Mouse (Mus musculus) testis, adult 2 months (tissue): Measurements from ENCODE around the gene Idh3b.

Experiments
- CTCF ChIP-seq: fragments of 200-500 bp; IDR thresholded peaks from 2 replicates; pipeline ENCODE4 v1.5.1; 2012; ENCODE audit warnings: low read depth, mild to moderate bottlenecking, inconsistent platforms, low read length, moderate library complexity; ENCODE audit not compliant: control insufficient read depth, insufficient read depth, insufficient replicate concordance
- POLR2A ChIP-seq: fragments of 200-500 bp; IDR thresholded peaks from 2 replicates; pipeline ENCODE4 v1.6.1; 2012; ENCODE audit warnings: low read depth, mild to moderate bottlenecking, inconsistent platforms, low read length, moderate library complexity; ENCODE audit not compliant: control insufficient read depth

DNA sequence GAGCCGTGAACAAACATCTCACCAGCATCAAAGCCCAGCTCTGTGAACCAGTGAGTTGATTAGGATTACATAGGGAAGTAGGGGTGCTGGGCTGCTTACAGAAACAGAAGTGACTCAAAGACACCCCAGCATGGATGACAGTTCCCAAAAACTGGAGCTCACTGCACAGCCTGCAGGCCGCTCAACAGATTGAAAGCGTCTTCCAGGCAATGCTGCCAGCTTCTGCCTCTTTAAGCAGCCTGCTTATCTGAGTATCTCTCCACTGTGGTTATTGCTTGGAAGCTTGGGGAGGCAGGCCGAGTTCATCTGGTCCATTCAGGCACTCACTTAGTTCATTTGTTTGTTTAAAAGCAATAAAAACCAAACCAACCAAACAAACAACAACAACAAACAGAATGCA is 27.6 kb downstream of the Idh3b start:
- TF ChIP-seq CTCF (no peak), POLR2A (no peak)
